In the genomic region with DNA sequence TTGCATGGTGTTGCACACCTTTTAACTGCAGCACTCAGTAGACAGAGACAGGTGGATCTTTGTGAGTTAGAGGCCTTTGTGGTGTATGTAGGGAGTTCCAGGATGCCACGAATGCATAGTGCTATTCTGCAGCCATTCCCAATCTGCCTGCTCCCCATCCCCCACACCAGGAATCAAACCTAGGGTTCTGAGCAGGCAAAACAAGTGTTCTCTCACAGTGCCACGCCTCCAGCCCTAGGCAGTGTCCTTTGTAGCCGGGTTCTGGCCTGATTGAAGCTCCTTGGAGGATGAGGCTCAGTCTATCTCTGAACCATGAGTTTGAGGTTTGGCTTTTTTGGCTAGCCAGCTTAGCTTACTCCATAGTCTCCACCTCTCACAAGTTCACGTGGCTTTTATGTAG, we compare ENCODE assay signal across 30 mouse cellular contexts. TPM values are rescaled to one million over a fixed set of nuclear protein-coding genes. Genes with fewer than 3 reads are reported as not detected.
DNase-seq lines count a peak whose midpoint lies in the region; ATAC-seq and TF ChIP-seq lines count a peak whose summit lies in the region.
"Had no signal": no experiment of that assay in that cellular context is flagged by ENCODE, and none has a peak within 500 bp of the region (broad histone marks: within the 10 kb centered on the region; RNA-seq: fewer than 3 reads in every experiment).

No protein-coding gene starts in this region.

- H3K4me3 ChIP-seq in liver, adult 2 months (ENCODE audit: insufficient read depth, low read depth, low read length): no peak overlapping the region
- H3K4me3 ChIP-seq in E14TG2a.4 (replicated peaks; ENCODE audit: low read length): peak overlapping the region; percentile 7
- H3K4me3 ChIP-seq: embryonic facial prominence, embryonic 10.5 days; embryonic facial prominence, embryonic 13.5 days; erythroblast, embryonic 14.5 days; forebrain, embryonic 12.5 days; forebrain, embryonic 15.5 days; heart, adult 2 months; heart, embryonic 10.5 days; heart, embryonic 13.5 days had no signal

- no peak overlapping the region for H3K27ac ChIP-seq in liver, adult 2 months (replicated peaks; ENCODE audit: insufficient read depth, low read depth, low read length)
- H3K27ac ChIP-seq: embryonic facial prominence, embryonic 10.5 days; embryonic facial prominence, embryonic 13.5 days; forebrain, embryonic 12.5 days; forebrain, embryonic 15.5 days; heart, adult 2 months; heart, embryonic 10.5 days; heart, embryonic 13.5 days; hindbrain, embryonic 14.5 days; hindbrain, postnatal 0 days had no signal

- no peak overlapping the region for H3K9ac ChIP-seq in liver, adult 2 months (ENCODE audit: low read depth, low read length)
- H3K9ac ChIP-seq: embryonic facial prominence, embryonic 13.5 days; forebrain, embryonic 12.5 days; forebrain, embryonic 15.5 days; heart, embryonic 13.5 days; hindbrain, embryonic 14.5 days had no signal

- no peak for TF ChIP-seq POLR2A in liver, adult 2 months (IDR thresholded peaks at IDR 0.05; ENCODE audit: extremely low read depth, insufficient read depth, low read length)

- ATAC-seq in granulocyte monocyte progenitor cell, adult 5-6 weeks (replicated peaks; ENCODE audit: poor library complexity, severe bottlenecking): no peak
- ATAC-seq: forebrain, embryonic 15.5 days; hindbrain, postnatal 0 days; inflammation-experienced regulatory T-cells, adult 6 months had no signal

- no peaks in the 10 kb centered on the region for H3K4me1 ChIP-seq in liver, adult 2 months (ENCODE audit: control insufficient read depth, insufficient read depth, low read length)
- H3K4me1 ChIP-seq in E14TG2a.4 (replicated peaks; ENCODE audit: low read depth, low read length): peaks cover 95% of the 10 kb centered on the region
- H3K4me1 ChIP-seq: embryonic facial prominence, embryonic 13.5 days had no signal

- WGBS in liver, adult 2 months: 58% methylated on average over 4 of the region's 4 CpGs

- no peaks in the 10 kb centered on the region for H3K79me2 ChIP-seq in liver, adult 2 months (ENCODE audit: control insufficient read depth, insufficient read depth, low read length)

- no peaks in the 10 kb centered on the region for H3K9me3 ChIP-seq in E14TG2a.4 (ENCODE audit: low read length)
- H3K9me3 ChIP-seq: embryonic facial prominence, embryonic 10.5 days; embryonic facial prominence, embryonic 13.5 days; forebrain, embryonic 12.5 days; forebrain, embryonic 15.5 days; heart, embryonic 10.5 days; heart, embryonic 13.5 days had no signal

- H3K27me3 ChIP-seq in liver, adult 2 months (ENCODE audit: control insufficient read depth, insufficient read depth, low read length): no peaks in the 10 kb centered on the region
- no peaks in the 10 kb centered on the region for H3K27me3 ChIP-seq in E14TG2a.4 (ENCODE audit: insufficient read depth, low read length)
- H3K27me3 ChIP-seq: CH12.LX; embryonic facial prominence, embryonic 13.5 days; forebrain, embryonic 12.5 days; forebrain, embryonic 15.5 days; heart, embryonic 13.5 days had no signal

- H3K36me3 ChIP-seq in liver, adult 2 months (ENCODE audit: control insufficient read depth, insufficient read depth, low read length): no peaks in the 10 kb centered on the region
- peaks cover 75% of the 10 kb centered on the region for H3K36me3 ChIP-seq in E14TG2a.4 (ENCODE audit: insufficient read depth, low read length)
- H3K36me3 ChIP-seq: embryonic facial prominence, embryonic 10.5 days; embryonic facial prominence, embryonic 13.5 days; forebrain, embryonic 12.5 days; forebrain, embryonic 15.5 days; heart, embryonic 10.5 days; heart, embryonic 13.5 days had no signal

- TF ChIP-seq CTCF in liver, adult 2 months (IDR thresholded peaks at IDR 0.05; ENCODE audit: low read depth, low read length): no peak
- no peak for TF ChIP-seq CTCF in E14TG2a.4 (conservative IDR thresholded peaks at IDR 0.05; ENCODE audit: low read length)

- DNase-seq in liver, adult 2 months (ENCODE audit: extremely low read depth, low read depth, low spot score): peak; percentile 20
- DNase-seq in liver (no peak), ES-CJ7 (ENCODE audit: low read depth, low spot score) (peak; percentile 92), ZHBTc4 (ENCODE audit: low read depth, low spot score) (peak; percentile 93)
- DNase-seq in adrenal gland, postnatal 4 days (ENCODE audit: low spot score in 2 of 2): no peak
- DNase-seq: adrenal gland, postnatal 14 days; B cell, adult 2 months; cerebellum, adult 11-12 months; cerebellum, adult 8-10 months; cerebellum, postnatal 10 days; cerebellum, postnatal 36 days; embryo, embryonic 11 days; gastrocnemius, postnatal 25 days; heart, adult 2 months; heart, postnatal 14 days; heart, postnatal 4 days had no signal

RNA-seq across cellular contexts. Expression of a gene that starts 18.0 kb away (rescaled TPM):
- 1.6 and 3.6 TPM in 2 replicates for total RNA-seq in liver, adult 2 months (2014; rRNA removed)
- polyA plus RNA-seq in liver, adult 2 months (2012; rRNA removed): 2.5 and 3.3 TPM in 2 replicates
- total RNA-seq in granulocyte monocyte progenitor cell, adult 5-6 weeks (2014; fragmentation: Nextera tagmentation): not detected in 2 replicates
- 0.15 and 1.7 TPM in 2 replicates for total RNA-seq in granulocyte monocyte progenitor cell, adult 5-6 weeks (2017)
- 10 to 100 TPM in 1 of 2 experiments, 1 to 10 TPM in 1; 1.9 to 24.2 TPM for total RNA-seq in adrenal gland, postnatal 4 days (2021)
- total RNA-seq: MEL had no signal
- polyA plus RNA-seq: erythroblast, embryonic 14.5 days had no signal

Comparison
In these comparisons a context has a peak if more than half of its experiments do, and no peak if none do; other contexts are left out.
1. DNase-seq: peak in liver, adult 2 months (single experiment), ES-CJ7 (single experiment) and ZHBTc4 (single experiment); none in liver (single experiment) and adrenal gland, postnatal 4 days (0 of 2).